Mouse (Mus musculus) layer of hippocampus, adult 18-20 months (tissue): Measurements from ENCODE around the gene Il1f5. TPM values are rescaled to one million over a fixed set of nuclear protein-coding genes. Genes with fewer than 3 reads are reported as not detected.

Experiments used
- DNase-seq, 2 experiments: peaks; one replicate each; pipeline ENCODE4 v3.0.0; 2022; ENCODE audit warnings: low spot score in 2 of 2
- long read RNA-seq: library from polyadenylated mRNA; stranded (forward); transcript quantifications from one replicate; pipeline ENCODE4 v2.0.0, GENCODE M21; 2021
- total RNA-seq, 2 experiments: library from RNA; stranded (reverse); gene quantifications; 2 replicates each; pipeline ENCODE4 v1.2.3; 2021

Gene Il1f5
- total RNA-seq: not detected
- long read RNA-seq: 0 reads

DNA sequence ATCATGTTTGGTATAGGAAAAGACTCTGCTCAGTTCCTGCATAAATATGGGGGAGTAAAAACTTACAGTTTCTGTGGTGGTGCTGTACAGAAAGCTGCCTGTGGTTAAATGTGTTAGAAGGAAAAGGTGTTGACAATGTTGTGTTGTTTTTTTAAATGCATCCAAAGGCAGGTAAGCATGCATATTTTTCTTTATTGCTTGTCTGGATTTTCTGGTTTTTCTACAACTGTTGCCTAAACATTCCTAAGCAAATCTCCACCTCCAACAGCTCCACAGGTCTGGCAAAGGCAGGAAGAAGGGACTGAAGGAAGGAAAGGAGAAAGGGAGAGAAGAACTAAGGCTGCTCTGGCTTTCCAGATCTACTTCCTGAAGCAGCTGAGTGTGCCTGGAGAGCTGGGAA, at the start of gene Il1f5:
Gene Il1f5 (plus strand): TSS at position 301 of the 400 bp plus-strand sequence.
- DNase-seq: no peak

DNA sequence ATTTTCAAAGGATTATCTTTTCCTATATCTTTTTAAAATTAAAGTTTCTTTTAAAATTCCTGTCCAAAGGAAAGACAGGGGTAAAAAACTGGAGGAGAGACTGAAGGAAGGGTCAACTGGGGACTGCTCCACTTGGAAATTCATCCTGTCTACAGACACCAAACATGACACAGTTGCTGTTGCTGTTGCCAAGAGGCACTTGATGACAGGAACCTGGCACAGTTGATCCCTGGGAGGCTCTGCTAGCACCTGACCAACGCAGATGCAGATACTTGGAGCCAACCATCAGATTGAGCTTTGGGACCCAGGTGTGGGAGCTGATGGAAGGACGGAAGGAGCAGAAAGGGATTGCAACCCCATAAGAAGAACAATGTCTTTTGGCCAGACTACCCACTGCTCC, 49.6 kb upstream of the Il1f5 start:
- no peak for DNase-seq

DNA sequence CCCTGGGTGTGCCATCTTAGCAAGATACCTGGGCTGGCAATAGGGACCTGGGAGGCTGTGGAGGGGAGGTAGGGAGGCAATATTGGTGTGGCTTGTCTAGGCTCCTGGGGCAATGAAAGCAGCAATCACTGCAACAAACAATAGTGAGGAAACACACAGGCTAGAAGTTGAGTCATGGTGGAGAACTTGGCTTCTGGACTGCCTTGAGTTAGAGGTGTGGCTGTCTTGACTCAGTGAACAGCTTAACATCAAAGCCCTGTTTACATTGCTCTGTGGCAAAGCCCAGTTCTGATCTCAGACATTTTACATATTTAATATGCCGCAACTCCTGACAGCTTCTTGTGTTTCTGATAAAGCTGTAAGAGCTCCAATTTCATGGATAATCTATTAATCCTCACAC, 9.3 kb upstream of the Il1f5 start:
- DNase-seq: no peak

DNA sequence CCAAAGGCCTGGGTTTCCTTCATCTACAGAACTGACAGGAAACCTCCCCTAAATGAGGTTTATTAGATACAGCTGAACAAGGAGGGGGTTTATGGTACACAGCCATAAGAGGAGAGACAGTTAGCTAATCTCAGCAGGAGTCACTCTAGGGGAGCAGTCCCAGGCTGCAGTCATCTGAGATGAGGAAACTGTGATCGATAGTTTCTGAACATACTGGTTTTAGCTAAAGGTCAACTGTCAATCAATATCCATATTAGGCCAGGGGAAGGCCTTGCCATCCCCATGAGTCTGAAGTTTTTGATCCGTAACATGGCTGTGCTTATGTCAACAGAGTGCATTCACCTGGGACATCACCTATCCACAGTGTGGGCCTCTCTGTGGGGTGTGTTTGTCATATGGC, 3.1 kb upstream of the Il1f5 start:
- no peak for DNase-seq

DNA sequence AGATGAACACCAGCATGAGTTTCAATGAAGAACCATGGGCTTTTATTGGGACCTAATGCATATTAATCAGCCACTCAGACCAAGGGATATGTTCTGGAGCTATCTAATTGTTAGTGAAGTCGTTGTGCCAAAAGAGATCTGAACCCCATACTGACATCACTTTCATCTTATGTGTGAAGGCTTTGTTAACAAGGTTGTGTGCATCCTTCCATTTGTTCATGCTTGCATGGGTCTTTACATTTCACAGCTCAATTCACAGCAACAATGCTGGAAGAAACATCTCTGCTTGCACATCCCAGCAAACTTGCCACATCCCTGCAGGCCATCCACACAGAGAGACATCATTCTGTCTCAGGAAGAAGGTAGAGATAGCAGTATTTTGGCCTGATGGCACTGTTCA, 1.6 kb upstream of the Il1f5 start:
- no peak for DNase-seq

DNA sequence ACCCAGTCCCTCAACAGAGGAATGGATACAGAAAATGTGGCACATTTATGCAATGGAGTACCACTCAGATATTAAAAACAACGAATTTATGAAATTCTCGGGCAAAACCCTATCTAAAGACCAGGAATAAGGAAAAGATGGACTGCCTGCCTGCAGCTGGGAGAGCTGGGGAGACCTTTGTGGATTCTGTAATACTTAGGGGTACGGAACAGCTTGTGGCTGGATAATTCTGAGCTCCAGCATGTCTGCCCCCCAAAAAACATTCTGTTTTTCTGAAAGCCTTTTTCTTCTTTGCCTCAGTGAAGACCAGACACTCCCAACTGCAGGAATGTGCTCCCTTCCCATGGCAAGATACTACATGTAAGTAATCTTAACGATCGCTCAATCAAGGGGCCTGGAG, 14.1 kb downstream of the Il1f5 start, which contains the start of gene Il1f10:
Gene Il1f10 (plus strand): TSS at position 301 of the 400 bp plus-strand sequence.
- DNase-seq: no peak

DNA sequence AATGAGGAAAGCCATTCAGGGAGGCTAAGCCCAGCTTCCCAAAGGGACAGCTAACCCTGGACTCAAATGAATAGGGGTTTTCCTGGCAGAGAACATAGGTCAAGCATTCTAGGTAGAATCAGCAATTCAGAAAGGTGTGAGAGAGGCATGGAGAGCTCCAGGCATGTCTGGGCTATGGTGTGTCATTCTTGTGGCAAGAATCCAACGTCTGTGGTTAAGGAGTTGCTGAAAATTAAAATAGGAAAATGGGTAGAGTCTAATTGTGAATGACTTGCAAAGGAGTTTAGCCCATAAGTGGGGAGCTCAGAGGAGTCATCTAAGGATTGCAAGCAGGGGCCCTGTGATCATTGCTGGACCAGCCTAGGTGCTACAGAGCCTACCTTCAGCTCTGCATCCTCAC, 17.9 kb downstream of the Il1f5 start:
- DNase-seq: no peak

DNA sequence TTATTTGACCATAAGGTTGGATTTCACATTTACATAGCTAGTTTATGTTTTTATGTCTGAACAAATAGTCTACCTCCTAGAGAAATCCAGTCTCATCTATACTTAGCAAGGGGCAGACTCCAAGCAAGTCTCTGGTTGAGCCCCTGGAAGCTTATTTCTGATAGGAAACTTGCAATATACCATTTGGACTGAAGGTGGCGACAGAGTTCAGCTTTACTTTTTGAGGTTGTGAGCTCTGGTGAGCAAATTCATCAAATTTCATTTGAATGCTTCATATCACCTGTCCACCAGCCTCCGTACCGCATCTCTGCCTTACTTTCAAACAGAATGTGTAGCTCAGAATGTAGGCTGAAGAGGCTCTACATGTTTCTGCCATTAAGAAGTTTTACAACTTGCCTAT, 20.1 kb downstream of the Il1f5 start:
- DNase-seq: peak; percentile 6 to 59

DNA sequence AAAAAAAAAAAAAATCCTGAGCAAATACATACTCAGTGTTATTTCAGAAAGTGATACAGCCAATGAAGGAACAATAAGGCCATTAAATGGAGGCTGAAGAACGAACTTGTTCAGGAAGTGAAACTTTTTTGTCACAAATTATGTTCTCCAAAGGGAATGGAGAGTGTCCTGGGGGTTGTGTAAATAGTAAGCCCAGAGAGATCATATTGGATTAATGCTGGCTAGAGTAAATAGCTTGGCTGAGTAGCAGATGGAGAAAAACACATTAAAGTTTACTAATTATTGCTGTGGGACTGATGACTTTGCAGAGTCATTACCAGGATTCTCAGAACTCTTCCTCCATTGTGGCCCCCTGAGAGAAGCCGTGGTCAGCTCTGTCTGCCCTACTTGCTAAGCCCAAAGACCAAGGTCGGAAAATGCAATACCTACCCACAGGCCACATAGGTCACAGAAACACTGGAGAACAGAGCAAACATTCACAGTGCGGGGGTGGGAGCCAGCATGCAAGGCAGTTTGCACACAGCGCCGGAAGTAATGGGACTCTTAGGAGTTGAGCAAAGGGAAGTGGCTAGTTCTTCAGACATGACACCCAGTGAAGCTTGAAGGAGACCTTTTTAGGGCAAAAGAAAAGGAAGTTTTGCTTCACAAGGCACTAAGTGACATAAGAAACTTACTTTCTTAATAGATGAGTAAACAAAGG, 34.7 kb downstream of the Il1f5 start:
- no peak for DNase-seq

DNA sequence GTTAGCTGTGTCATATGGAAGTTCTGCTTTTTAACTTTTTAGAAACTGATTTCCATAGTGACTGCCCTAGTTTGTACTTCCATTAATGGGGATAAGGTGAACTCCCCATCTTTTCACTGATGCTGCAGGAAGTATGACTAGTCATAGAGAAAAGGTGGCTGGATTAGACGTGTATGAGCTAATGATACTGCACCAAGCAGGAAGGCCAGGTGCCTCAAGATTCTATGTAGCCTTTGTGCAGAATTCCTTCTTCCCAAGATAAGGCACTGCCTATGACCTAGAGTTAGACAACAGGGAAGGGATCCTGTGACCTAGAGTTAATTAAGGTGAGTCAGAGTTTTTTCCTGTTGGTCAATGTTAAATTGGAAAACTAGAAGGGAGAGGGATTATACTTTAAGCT, 40.2 kb downstream of the Il1f5 start:
- DNase-seq: no peak

DNA sequence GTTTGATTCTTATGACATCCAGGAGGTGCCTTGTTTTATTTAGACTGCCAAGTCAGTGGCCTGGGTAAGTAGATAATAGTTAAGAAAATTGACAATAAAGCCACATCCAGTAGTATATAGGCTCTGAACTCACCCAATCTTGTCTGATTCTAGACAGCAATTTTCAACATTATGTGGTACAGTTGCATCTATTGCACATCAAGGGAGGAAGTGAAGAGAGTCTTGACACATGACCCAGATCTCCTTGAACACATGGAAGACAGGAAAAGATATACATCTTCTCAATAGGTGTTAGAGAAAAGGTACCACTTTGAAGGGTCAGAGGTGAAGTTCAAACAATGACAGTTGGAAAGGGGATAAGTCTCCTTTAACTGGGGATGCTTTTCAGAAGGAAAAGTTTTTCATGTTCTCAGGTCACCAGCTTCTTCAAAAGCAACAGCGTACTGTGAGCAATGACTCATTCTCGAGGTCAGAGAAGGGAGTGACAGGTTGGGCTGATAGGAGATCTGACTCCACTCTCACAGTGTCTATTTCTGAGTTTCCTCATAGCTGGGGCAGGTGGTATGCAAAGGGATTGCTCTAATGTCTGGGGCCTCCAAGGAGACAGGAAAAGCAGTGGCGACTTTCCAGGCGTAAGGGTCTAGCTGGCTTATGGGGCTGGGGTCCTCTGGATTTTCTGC, 41.3 kb downstream of the Il1f5 start:
- DNase-seq: no peak

Other genes with a start within 250 kb of the Il1f5 start
- gene Hnmt, start 227.6 kb upstream of the Il1f5 start, total RNA-seq: 10 to 100 TPM; 31.1 to 32.3 TPM
- gene Tbpl2, start 180.4 kb upstream of the Il1f5 start, total RNA-seq: not detected
- not detected for gene Il1f8, start 123.8 kb upstream of the Il1f5 start, total RNA-seq
- gene Il1f9, start 90.5 kb upstream of the Il1f5 start, total RNA-seq: not detected
- gene Il1f6, start 61.5 kb upstream of the Il1f5 start, total RNA-seq: not detected
- not detected for gene Il1f10, start 14.2 kb downstream of the Il1f5 start, total RNA-seq
- gene Il1rn, start 59.9 kb downstream of the Il1f5 start, total RNA-seq: not detected
- gene Psd4, start 90.6 kb downstream of the Il1f5 start, total RNA-seq: 1 to 10 TPM in 1 of 2 experiments, under 1 TPM in 1; 0.81 to 1.0 TPM
- not detected for gene Pax8, start 198.6 kb downstream of the Il1f5 start, total RNA-seq